Mouse (Mus musculus): ENCODE results near the gene Srrm3. TPM values are rescaled to one million over a fixed set of nuclear protein-coding genes. Genes with fewer than 3 reads are reported as not detected.

Gene Srrm3
- total RNA-seq, 4 experiments from 2014 or later, result 61.8 to 78.3 (median 68.6) TPM

GRCm38 (mm10) chr5:135903551-135904151 is 97.0 kb downstream of the Srrm3 start:
- DNase-seq (ENCODE audit: low spot score in 2 of 2), result peak; percentile 95 to 97

- DNase-seq (ENCODE audit: low spot score in 2 of 2), result no peak
Measured at GRCm38 (mm10) chr5:135904259-135904658, 97.6 kb downstream of the Srrm3 start.

- DNase-seq (ENCODE audit: low spot score in 2 of 2), result no peak
Measured at GRCm38 (mm10) chr5:135905320-135906225, 98.9 kb downstream of the Srrm3 start.

- DNase-seq (ENCODE audit: low spot score in 2 of 2), result no peak
Measured at GRCm38 (mm10) chr5:135906846-135907245, 100.2 kb downstream of the Srrm3 start.

- no peak for DNase-seq (ENCODE audit: low spot score in 2 of 2)
Measured at GRCm38 (mm10) chr5:135907256-135907655, 100.6 kb downstream of the Srrm3 start.

- DNase-seq (ENCODE audit: low spot score in 2 of 2), result peak in 1 of 2 experiments; percentile 42
Measured at GRCm38 (mm10) chr5:135908185-135908584, 101.5 kb downstream of the Srrm3 start.

- no peak for DNase-seq (ENCODE audit: low spot score in 2 of 2)
Measured at GRCm38 (mm10) chr5:135908989-135909388, 102.3 kb downstream of the Srrm3 start.

- DNase-seq (ENCODE audit: low spot score in 2 of 2), result no peak
Measured at GRCm38 (mm10) chr5:135909646-135910045, 103.0 kb downstream of the Srrm3 start.

- no peak for DNase-seq (ENCODE audit: low spot score in 2 of 2)
Measured at GRCm38 (mm10) chr5:135910813-135911212, 104.1 kb downstream of the Srrm3 start.

GRCm38 (mm10) chr5:135911633-135912220 is 105.0 kb downstream of the Srrm3 start:
- DNase-seq (ENCODE audit: low spot score in 2 of 2), result no peak

GRCm38 (mm10) chr5:135913201-135913600 is 106.5 kb downstream of the Srrm3 start:
- DNase-seq (ENCODE audit: low spot score in 2 of 2), result no peak

- DNase-seq (ENCODE audit: low spot score in 2 of 2), result no peak
Measured at GRCm38 (mm10) chr5:135914156-135914555, 107.5 kb downstream of the Srrm3 start.

GRCm38 (mm10) chr5:135916051-135916565 is 109.4 kb downstream of the Srrm3 start:
- DNase-seq (ENCODE audit: low spot score in 2 of 2), result no peak

- DNase-seq (ENCODE audit: low spot score in 2 of 2), result no peak
Measured at GRCm38 (mm10) chr5:135916601-135917000, 109.9 kb downstream of the Srrm3 start.

- no peak for DNase-seq (ENCODE audit: low spot score in 2 of 2)
Measured at GRCm38 (mm10) chr5:135917327-135918058, 110.8 kb downstream of the Srrm3 start.

- DNase-seq (ENCODE audit: low spot score in 2 of 2), result no peak
Measured at GRCm38 (mm10) chr5:135918059-135918437, 111.4 kb downstream of the Srrm3 start.

GRCm38 (mm10) chr5:135918593-135918992 is 111.9 kb downstream of the Srrm3 start:
- DNase-seq (ENCODE audit: low spot score in 2 of 2), result no peak

- DNase-seq (ENCODE audit: low spot score in 2 of 2), result no peak
Measured at GRCm38 (mm10) chr5:135919902-135920301, 113.2 kb downstream of the Srrm3 start.

- DNase-seq (ENCODE audit: low spot score in 2 of 2), result no peak
Measured at GRCm38 (mm10) chr5:135923901-135924300, 117.2 kb downstream of the Srrm3 start.

Measured in left cerebral cortex, adult 8-10 months (tissue).